Mouse (Mus musculus): ENCODE measurements at regions not wholly inside any gene's neighbourhood (a gene's known extent, or its start where the extent isn't known, plus 50 kb on each side); places are given as distances from the start of the nearest gene placed in this dataset.

DNA sequence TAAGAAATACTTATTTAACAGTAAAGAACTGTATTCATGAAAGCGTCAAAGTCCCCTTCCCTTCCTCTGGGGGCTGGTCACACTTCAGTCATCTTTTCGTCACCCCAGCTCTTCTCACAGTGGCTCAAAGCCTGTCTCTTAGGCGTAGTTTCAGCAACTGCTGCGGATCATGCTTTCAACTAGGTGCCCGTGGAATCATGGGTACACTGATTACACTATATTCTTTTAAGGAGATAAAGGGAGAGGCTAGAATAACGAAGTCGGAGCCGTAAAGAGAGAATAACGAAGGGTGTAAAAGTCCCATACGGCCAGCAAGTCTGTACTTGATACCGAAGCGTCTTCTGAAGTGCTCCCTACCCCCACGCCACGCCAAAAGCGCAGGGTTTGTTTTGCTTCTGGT lies 368.7 kb downstream of the Etnk1 start:
- DNase-seq (ENCODE audit: low spot score in 2 of 2) = no peak

DNA sequence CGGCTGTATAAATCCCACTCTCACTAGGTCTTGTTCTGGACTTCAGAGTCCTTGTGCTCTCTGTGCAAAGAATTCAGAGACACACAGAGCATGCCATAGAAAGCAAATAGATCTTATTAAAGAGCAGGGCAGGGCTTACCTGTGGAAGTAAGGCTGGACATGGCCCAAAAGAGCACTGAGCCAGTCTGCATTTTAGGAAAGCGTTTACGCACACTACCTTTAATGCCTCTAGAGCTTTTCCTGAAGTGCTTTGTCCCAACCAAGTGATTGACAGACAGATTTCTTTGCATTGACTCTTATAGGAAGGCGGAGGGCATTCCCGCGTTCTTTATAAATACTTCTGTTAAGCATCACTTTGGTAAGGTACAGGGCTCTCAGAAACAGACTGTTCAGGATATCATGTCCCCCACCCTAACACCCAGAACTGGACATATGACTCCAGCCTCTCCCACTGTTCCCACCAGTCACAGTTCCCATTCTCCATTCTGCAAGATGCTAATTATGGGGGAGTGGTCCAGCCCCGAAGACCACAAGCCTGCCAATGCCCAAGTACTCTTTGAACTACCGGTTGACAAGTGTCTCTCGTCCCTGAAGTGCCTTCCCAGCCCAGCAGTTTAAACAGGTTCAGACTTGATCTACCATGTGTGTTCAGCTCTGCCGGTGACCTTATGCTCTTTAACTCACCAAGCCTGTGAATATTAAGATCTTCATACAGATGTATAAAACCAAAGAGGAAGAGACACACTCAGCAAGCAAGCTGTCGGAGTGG lies 369.7 kb downstream of the Etnk1 start:
- no peak for DNase-seq (ENCODE audit: low spot score in 2 of 2)

DNA sequence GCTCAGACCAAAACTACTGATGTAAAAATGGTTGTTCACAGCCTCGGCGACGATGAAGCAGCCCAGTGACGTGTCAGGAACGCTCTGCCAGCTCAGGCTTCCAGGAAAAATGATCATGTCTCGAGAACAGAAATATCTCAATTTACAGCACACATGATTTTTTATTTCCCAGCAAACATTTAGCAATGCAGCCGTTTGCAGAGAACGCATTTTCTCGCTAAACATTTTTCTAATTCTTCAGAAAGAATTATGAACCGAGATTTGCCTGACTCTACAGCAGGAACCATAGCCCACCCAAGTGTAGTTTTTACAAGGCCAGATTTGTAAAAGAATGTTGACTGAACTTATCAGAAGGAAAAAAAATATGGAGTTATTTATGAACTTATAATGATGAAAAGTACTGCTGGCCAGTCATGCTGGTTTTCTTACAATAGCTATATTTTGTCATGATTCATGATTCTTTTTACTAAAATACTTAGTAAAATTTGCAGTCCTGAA lies 380.4 kb downstream of the Etnk1 start:
- DNase-seq (ENCODE audit: low spot score in 2 of 2) = no peak

DNA sequence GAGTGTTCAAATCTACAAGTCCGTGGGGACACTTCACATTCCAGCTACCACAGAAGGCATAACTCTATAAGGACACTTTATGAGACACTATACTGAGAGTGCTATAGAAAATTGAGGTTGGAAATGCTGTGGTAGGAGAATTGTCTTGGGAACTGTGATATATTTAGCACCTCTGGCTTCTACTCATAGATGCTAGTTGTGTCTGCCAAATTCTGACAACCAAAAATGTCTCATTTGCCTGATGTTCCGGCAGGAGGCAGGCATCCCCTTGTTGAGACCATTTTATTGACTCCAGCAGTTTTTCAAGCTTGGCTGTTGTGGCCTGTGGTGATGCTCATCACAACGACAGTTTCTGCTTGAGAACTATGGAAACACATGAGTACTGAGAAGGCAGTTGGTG lies 387.9 kb downstream of the Etnk1 start:
- DNase-seq (ENCODE audit: low spot score in 2 of 2) = peak; percentile 25 to 38

DNA sequence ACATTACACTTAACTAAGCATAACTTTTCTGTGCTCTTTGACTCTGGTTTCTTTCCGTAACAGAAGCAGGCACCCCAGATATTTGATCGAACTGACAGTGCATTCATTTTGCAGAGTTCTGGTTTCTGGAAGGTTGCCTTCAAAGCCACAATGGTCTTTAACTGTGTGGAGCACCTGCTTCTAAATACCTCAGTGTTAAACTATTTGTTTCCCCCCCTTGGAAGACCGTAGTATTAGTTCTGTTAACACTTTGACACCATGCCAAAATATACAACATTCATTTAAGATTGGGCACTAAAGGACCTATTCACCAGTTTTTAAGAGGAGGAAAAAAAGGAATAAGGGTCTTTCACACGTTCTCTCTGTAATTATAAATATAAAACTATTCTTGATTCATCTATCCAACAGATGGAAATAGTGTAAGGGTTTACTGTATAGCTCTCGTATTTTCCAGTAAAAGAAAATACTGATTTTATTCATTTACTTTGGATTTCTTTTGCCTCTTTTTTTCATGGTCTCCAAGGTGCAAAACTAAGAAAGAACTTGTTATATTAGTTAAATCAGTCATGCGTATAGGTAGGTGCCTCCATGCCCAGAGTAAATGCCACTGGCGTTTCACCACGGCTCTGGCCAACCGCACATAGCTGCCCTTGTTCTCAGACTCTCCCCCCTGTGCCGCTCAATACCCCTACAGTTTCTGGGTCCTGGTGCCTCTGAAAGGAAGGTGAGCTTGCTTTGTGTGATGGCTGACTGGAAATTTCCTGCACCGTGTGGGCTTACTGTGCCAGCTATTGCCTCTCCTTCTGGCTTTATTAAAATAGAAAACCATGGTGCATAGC lies 391.2 kb downstream of the Etnk1 start:
- no peak for DNase-seq (ENCODE audit: low spot score in 2 of 2)

DNA sequence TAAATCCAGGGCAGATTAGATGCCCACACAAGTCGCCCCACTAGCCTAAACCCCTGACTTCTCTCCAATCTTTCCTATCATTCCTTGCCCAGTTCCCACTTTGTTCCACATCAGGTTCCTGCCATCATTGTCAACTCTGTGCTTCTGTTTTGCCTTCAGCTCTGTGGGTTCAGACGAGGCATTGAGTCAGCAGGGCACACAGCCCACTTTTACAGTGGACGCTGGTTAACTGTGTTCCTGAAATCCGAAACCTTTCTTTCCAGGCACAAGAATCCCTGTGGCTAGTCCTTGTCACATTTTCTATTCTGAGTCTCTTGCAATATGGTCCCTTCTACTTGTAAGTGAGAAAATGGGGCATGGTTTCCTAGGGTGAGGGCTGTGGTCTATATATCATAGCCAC lies 392.3 kb downstream of the Etnk1 start:
- no peak for DNase-seq (ENCODE audit: low spot score in 2 of 2)

DNA sequence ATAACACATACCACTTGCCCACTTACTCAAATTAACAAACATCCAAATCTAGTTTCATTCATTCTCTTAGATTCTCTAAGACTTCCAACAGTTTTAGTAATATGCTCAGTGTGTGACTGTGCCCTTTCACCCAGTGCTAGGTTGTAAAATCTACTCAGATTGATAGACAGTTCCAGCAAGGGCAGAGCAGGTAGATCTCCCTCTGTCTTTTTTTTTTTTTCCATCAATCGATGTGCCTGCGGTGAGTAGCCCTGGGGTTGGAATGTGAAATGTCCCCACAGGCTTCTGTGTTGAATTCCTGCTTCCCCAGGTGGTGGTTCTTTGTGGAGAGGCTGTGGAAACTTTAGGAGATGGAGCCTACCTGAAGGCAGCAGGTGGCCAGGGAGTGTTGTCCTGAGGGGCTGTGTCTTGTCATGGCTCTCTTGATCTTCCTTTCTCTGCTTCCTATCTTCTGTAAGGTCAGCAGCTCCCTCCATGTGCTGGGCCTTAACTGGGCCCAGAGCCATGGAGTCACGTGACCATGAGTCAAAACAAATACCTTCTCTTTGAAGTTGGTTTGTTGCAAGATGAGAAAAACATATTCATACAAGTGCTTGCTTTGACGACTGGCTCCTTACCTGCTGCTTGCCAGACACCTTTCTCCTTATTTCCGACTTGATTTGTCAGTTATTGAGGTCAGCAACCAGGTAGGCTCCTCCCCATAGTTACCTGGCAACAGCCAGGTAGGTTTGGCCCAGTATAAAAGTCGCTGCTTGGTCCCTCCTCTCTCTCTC lies 394.5 kb downstream of the Etnk1 start:
- DNase-seq (ENCODE audit: low spot score in 2 of 2) = no peak

DNA sequence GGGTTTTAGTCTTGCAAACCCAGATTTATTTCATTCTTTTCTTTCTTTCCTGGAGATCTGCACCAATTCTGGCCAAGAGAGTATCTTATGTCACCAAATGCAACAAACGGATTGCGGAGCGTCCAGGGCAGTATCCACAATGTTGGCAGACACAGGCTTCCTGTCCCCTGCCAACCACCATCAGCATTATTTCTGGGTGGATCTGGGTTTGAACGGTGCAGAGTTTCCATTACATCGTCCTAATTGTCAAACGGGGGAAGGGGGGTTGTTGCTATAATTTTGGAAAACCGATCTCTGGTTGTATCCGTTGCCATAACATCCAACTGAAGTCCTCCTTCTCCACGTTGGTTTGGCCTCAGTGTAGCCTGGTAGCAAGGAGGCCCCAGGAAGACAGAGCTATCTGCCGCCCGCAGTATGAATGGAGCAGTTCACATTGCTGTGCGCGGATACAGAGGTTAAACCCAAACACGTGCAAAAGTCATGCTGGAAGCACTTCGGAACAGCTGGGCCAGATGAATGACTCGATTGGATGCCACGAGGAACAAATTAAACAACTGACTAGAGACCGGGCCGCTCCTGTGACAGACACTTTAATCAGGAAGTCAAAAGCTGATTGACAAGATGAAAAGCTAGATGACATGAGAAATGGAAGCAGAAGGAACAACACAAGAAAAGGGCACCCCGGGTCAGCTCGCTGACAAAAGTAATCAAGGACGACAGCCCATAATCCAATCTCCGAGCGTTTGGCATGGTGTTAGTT lies 404.5 kb downstream of the Etnk1 start:
- no peak for DNase-seq (ENCODE audit: low spot score in 2 of 2)

DNA sequence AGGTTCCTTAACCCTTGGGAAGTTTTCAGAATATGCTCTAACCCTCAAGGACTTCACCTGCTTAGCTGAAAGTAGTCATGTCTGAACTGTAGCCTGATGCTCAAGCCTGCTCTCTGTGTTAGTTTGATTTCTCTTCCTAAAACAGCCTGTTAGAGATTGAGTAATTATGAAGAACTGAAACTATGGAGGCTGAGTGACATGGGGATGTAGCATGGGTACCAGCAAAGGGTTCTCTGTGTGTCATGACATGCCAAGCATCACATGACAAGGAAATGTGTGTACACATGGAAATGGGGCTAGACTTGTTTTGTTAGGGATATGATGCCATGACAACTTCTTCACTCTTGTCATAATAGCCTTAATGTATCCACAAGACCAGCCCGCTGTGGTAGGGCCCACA lies 412.2 kb downstream of the Etnk1 start:
- DNase-seq (ENCODE audit: low spot score in 2 of 2) = no peak

DNA sequence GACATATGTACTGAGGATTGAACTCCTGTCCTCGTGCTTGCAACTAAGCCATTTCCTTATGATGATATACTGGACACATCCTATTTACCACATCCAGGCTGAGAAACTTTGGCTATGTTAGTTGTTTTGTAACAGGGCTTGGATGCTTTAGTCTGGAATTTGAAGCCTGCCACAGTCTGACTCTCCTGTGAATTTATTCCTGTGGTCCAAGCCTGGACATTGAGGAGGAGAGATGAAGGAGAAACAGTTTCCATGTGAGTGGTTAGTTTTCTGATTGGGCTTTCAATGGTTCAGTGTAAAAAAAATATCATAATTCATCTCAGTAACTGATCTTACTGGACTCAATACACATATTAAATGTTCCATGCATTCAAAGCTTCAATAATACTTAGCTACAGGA lies 422.6 kb downstream of the Etnk1 start:
- DNase-seq (ENCODE audit: low spot score in 2 of 2) = no peak

DNA sequence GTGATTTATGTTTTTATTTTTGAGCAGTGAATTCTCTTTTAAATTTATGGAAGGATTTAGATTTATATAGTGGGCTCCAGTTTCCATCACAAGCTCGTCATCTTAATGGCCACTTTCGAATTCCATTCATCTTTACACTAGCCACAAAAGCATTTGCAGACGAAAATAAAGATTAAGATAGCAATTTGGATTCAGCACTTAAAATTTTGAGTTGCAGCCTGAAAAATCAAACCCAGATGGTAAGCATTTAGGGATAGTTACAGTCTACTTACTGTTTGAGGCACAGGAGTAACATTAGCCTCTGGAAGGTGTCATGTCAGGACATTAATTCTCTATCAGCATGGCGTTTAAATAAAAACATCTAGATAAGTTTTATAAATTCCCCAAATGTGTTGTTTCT lies 423.2 kb downstream of the Etnk1 start:
- DNase-seq (ENCODE audit: low spot score in 2 of 2) = no peak

DNA sequence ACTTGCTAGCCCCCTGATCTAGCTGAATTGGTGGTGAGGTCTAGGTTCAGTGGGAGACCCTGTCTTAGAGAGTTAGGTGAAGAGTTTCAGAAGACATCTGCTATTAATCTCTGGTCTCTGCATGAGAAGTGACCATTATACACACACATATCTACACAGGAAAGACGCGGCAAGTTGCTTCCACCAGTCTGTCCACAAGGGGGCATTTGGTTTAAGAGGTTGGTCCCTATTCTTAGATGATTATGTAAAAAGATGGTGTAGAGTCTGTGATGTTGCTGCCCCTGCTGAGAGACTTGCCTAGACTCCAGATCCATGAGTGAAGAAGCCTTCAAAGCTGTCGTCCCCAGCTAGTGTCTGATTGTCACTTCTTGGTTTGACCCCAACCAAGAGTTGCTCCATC lies 425.5 kb downstream of the Etnk1 start:
- no peak for DNase-seq (ENCODE audit: low spot score in 2 of 2)

DNA sequence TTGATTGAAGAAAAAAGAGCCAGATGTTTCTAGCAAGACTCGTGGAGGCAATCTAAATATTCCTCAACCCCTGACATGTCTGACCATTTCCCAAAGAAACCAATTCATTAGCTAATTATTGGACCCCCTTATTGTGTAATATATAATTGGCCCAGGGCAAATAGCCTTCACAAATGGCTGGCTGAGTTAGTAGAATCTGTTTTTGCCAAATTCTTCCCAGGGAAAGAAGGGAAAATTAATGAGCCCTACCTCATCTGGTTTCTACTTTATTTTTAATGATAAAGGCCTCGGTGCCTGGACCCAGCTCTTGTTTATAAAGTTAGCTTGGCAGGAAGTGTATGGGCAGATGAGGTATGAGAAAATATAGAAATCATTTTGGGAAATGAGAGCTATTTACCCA lies 428.5 kb downstream of the Etnk1 start:
- no peak for DNase-seq (ENCODE audit: low spot score in 2 of 2)

DNA sequence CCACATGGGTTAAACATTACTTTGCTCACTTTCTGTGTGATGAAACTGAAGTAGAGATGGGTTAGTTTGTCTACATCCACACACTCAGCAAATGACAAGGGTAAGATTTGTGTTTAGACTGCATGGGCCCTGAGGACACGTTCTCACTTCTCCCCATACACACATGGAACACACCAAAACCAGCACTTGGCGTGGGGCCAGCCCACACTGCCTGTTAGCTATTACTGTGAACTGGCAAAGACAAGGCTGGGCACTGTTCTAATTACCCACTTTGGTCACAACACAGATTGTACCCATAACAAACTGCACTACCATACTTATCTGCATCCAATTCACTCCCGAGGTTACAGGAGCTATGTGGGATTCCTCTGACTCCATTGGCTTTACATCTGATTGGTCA lies 430.4 kb downstream of the Etnk1 start:
- no peak for DNase-seq (ENCODE audit: low spot score in 2 of 2)

DNA sequence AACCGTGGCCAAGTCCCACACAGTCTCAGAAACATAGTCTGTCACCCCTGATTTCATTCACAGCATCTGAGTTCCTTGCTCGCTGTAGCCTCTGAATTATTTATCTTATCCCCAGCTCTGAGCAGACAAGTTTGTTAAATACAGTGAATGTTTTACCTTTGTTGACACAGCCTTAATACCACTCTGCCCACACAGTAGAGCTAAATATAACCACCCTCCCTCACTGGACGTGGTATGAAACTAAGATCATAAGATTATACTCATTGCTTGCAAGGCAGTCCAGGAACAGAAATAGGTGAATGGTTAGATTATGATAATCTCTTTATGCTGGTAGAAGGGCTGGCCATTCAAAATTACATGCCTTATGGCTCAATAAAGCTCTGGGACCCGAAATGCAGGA lies 431.9 kb downstream of the Etnk1 start:
- no peak for DNase-seq (ENCODE audit: low spot score in 2 of 2)

DNA sequence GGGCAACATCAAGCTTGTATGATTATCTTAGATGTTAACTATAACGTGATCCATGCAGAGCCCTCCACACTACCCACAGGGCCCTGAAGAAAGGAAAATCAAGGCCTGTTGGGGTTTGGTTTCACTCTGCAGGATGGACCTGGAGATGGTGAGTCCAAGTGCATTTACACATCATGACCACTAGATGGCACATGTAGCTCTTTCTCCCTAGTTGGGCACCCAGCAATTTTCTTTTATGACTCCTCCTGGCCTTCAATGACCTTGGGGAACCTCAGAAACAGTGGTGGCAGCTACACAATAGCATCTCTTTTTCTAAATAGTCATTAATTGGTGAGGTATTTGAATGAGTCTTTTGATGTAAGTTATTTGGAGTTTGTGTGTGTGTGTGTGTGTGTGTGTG lies 442.1 kb downstream of the Etnk1 start:
- DNase-seq (ENCODE audit: low spot score in 2 of 2) = no peak

DNA sequence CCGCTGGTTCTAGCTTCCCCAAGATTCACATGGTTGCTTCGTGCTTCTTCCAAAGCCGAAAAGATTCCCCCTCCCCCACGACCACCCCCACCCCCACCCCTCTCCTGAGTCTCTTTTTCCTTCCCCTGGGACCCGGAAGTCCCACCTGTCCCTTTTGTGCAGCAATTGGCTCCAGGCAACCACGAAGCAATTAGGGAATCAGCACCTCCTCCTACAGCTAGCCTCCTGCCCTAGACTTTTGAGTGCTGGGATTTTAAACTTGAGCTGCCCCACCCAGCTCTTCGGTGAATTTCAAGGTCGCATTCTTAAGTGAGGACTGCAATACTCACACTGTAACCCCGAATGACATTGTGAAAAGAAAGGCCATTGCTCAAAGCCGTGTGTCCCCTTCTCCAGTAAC lies 445.9 kb downstream of the Etnk1 start:
- DNase-seq (ENCODE audit: low spot score in 2 of 2) = no peak

DNA sequence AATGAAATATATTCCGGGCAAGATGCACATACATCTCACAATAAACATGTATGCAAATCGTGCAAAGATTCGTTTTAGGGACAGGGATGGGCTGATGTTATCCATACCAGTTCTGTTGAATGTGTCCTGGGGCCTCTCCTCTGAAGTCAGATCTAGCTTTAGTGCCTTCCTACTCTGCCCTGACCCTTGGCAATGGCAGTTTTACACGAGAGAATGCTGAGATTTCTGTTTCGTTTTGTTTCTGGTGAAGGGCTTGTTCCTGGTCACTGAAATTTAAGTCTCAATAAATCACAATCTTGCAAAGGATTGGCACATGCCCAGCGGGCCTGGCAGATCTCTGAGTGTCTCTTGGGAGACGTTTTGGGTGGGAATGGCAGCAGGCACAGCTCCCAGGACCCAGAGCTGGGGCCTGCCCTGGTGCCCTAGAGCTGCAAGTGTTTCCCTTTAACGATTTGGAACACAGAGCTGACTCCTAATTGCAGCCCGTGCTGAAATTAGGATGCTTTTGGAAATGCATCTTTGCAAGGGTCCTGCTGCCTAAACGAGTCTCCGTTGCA lies 447.5 kb downstream of the Etnk1 start:
- DNase-seq (ENCODE audit: low spot score in 2 of 2) = no peak

DNA sequence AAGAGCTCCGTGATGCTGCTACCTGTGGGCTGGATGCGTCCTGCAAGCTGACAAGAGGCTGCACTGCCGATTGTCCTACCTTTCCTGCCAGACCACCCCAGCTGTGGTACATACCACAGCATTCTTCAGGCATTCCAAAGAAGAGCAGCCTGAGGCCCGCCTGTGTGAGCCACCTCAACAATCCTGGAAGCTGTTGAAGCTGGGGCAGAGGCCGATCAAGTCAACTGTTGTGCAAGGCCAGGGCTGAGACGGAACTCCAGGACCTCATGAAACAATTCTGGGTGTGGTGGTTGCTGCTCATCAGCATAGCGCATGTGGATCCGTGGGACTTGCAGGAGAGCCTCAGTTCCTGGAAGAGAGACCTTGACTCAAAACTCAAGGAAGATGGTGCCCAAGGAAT lies 448.3 kb downstream of the Etnk1 start:
- no peak for DNase-seq (ENCODE audit: low spot score in 2 of 2)

DNA sequence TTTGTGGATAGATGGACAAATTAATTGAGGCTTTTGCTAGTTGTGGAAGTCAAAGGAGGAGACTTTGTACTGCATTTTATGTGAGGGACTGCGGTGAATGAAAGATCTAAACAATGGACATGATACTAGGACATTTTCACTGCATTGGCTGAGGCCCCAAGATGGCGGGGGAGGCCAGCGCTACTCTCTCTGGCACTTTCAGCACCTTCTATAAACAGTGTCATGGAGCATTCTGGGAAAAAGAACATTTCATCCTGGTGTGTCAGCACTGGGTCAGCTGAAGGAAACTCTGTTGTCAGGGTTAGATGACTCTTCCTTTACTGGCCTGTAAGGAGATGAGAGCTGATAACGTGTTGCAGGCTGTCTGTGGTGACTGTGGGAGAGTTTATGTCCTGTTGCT lies 449.4 kb downstream of the Etnk1 start:
- DNase-seq (ENCODE audit: low spot score in 2 of 2) = no peak

DNA sequence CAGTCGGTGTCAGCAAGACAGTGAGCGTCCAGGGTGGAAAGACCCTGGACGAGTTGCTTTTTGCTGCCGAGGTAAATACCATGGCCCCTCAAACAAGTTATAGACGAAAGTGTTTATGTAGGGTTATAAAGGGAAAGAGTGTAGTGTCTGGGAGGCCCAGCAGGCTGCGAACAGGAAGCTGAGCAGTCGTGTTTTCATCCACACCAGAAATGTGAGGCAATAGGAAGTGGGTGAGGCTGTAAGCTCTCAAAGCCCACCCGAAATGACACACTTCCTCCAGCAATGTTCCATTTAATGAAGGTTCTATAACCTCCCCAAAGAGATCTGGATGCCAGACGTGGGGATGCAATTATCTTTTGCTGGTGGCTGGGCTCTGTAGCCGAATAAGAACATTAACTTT lies 451.5 kb downstream of the Etnk1 start:
- DNase-seq (ENCODE audit: low spot score in 2 of 2) = no peak

Data from left cerebral cortex, adult 9 months (tissue).